Mouse (Mus musculus) heart, embryonic 10.5 days (tissue): Measurements from ENCODE around the gene Atg2a. TPM values are rescaled to one million over a fixed set of nuclear protein-coding genes. Genes with fewer than 3 reads are reported as not detected.
"Not testable (repeated sequence)": the region's sequence is repeated elsewhere in the genome, so short reads cannot be mapped to it uniquely, and the experiment has no call there.

ENCODE experiments used
- DNase-seq: peaks from one replicate; pipeline ENCODE4 v3.0.0-alpha.2; 2017; ENCODE audit warnings: low spot score
- H3K27ac ChIP-seq: fragments of 300-500 bp; sonication (generic); 2 replicates; pipeline ENCODE4 v1.5.1; 2016; ENCODE audit warnings: mild to moderate bottlenecking
- H3K27me3 ChIP-seq: fragments of 300-500 bp; sonication (generic); 2 replicates; pipeline ENCODE4 v1.6.1; 2016; ENCODE audit warnings: mild to moderate bottlenecking; ENCODE audit not compliant: poor library complexity, insufficient read depth, severe bottlenecking
- H3K36me3 ChIP-seq: fragments of 300-500 bp; sonication (generic); 2 replicates; pipeline ENCODE4 v1.6.1; 2016; ENCODE audit warnings: mild to moderate bottlenecking, moderate library complexity
- H3K4me1 ChIP-seq: fragments of 300-500 bp; sonication (generic); 2 replicates; pipeline ENCODE4 v1.6.1; 2016; ENCODE audit warnings: mild to moderate bottlenecking
- H3K4me3 ChIP-seq: fragments of 300-500 bp; sonication (generic); 2 replicates; pipeline ENCODE4 v1.5.1; 2016; ENCODE audit warnings: mild to moderate bottlenecking, moderate library complexity
- H3K9me3 ChIP-seq: fragments of 300-500 bp; sonication (generic); 2 replicates; pipeline ENCODE4 v1.6.1; 2016; ENCODE audit warnings: mild to moderate bottlenecking, moderate library complexity
- WGBS: fragments of 180-500 bp; shearing (Covaris S2); methylation state at CpG from one replicate; pipeline ENCODE4 v1.1.7; 2016; 5-methylcytosine and 5-hydroxymethylcytosine counted together
- microRNA counts: library from miRNA; unstranded; fragments of <30 nt; microRNA quantifications from one replicate; lab custom pipeline; 2017
- microRNA-seq: library from miRNA; unstranded; fragments of <30 nt; microRNA quantifications from one replicate; pipeline ENCODE4, GENCODE M21; 2017
- polyA plus RNA-seq: library from polyadenylated mRNA; unstranded; fragments of >200 nt; fragmentation: Nextera tagmentation; extraction: Ambion mirVana; gene quantifications from 2 replicates; pipeline ENCODE4 v1.2.1, GENCODE M21; 2016

The Atg2a gene
- polyA plus RNA-seq, 1 experiment from 2014 or later: 10.8 TPM

DNA sequence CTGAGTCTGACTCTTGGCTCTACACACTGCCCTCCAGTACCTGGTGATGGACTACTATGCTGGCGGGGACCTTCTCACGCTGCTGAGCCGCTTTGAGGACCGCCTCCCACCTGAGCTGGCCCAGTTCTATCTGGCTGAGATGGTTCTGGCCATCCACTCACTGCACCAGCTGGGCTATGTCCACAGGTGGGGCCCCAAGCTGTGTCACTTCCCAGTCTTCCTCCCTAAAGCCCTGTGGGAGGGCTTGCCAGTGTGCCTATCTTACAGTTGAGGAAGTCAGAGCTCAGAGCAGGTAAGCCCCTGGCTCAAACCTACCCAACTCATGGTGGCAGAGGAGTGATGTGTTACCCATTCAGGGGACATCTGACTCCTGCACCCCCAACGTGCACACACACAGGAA lies 68.7 kb downstream of the Atg2a start:
- peaks cover 9% of the 10 kb centered on the region; the same call in 1 of the 2 replicates for H3K27me3 ChIP-seq
- peaks cover 34% of the 10 kb centered on the region for H3K4me1 ChIP-seq
- no peaks in the 10 kb centered on the region for H3K9me3 ChIP-seq
- H3K4me3 ChIP-seq: no peak overlapping the region
- no peak for DNase-seq
- 85% methylated on average over 5 of the region's 5 CpGs for WGBS
- peaks cover 50% of the 10 kb centered on the region for H3K36me3 ChIP-seq
- H3K27ac ChIP-seq: no peak overlapping the region

DNA sequence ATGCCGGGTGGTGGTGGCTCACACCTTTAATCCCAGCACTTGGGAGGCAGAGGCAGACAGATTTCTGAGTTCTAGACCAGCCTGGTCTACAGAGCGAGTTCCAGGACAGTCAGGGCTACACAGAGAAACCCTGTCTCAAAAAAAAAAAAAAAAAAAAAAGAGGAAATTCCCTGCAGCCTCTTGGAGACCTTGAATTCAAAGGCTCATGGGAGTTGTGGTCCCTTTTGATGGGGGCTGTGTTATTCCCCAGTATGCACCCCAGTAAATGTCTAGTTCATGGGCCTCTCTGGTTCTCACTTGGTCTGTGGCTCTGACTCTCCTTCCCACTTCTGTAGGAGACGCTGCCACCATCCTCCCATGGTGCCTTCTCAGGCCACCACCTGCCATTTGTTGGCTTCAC lies 70.3 kb downstream of the Atg2a start:
- not testable (repeated sequence) for H3K27ac ChIP-seq, H3K4me3 ChIP-seq, H3K27me3 ChIP-seq, H3K9me3 ChIP-seq, DNase-seq
- H3K4me1 ChIP-seq: peaks cover 33% of the 10 kb centered on the region
- H3K36me3 ChIP-seq: peaks cover 65% of the 10 kb centered on the region
- WGBS: 84% methylated on average over 3 of the region's 3 CpGs

MicroRNA genes within 50 kb of the gene (microRNA counts, 519-probe panel; counts per million panel counts)
- microRNA mmu-miR-192 (lab: Ali Mortazavi, UCI): 3,484 counts per million, percentile 18 among the panel's probes with 10 or more counts

Small RNA genes lying within 50 kb of the gene (microRNA-seq; reads per million reads assigned to microRNA genes)
- gene Mir192: 57.8 reads per million, percentile 44 among the genes with 10 or more reads in this experiment
- gene Mir194-2: 48.0 reads per million, percentile 43 among the genes with 10 or more reads in this experiment

Other genes with a start within 250 kb of the Atg2a start
- 7.3 and 7.4 TPM in 2 replicates for gene Capn1, start 225.8 kb upstream of the Atg2a start, polyA plus RNA-seq
- 25.4 and 31.0 TPM in 2 replicates for gene Syvn1, start 195.1 kb upstream of the Atg2a start, polyA plus RNA-seq
- 71.4 and 85.0 TPM in 2 replicates for gene Mrpl49, start 183.9 kb upstream of the Atg2a start, polyA plus RNA-seq
- gene Fau, start 183.8 kb upstream of the Atg2a start, polyA plus RNA-seq: 570 and 662 TPM in 2 replicates
- 26.9 and 33.4 TPM in 2 replicates for gene Znhit2, start 180.5 kb upstream of the Atg2a start, polyA plus RNA-seq
- 13.7 and 18.8 TPM in 2 replicates for gene Tm7sf2, start 173.3 kb upstream of the Atg2a start, polyA plus RNA-seq
- 57.3 and 60.5 TPM in 2 replicates for gene Vps51, start 164.4 kb upstream of the Atg2a start, polyA plus RNA-seq
- gene Tmem262, start 161.6 kb upstream of the Atg2a start, polyA plus RNA-seq: not detected in 2 replicates
- gene Gm28374, start 159.4 kb upstream of the Atg2a start, polyA plus RNA-seq: 1.1 and 1.5 TPM in 2 replicates
- 63.4 and 71.3 TPM in 2 replicates for gene Zfpl1, start 156.7 kb upstream of the Atg2a start, polyA plus RNA-seq
- 38.9 and 43.5 TPM in 2 replicates for gene Cdca5, start 156.7 kb upstream of the Atg2a start, polyA plus RNA-seq
- 0.26 and 0.39 TPM in 2 replicates for gene AC131692.1, start 147.2 kb upstream of the Atg2a start, polyA plus RNA-seq
- 0.52 and 0.59 TPM in 2 replicates for gene Naaladl1, start 135.9 kb upstream of the Atg2a start, polyA plus RNA-seq
- gene Sac3d1, start 123.0 kb upstream of the Atg2a start, polyA plus RNA-seq: 42.3 and 57.9 TPM in 2 replicates
- 22.4 and 25.8 TPM in 2 replicates for gene Snx15, start 113.4 kb upstream of the Atg2a start, polyA plus RNA-seq
- gene Batf2, start 100.7 kb upstream of the Atg2a start, polyA plus RNA-seq: not detected in 2 replicates
- gene Arl2, start 100.1 kb upstream of the Atg2a start, polyA plus RNA-seq: 91.2 and 105 TPM in 2 replicates
- gene Majin, start 57.3 kb upstream of the Atg2a start, polyA plus RNA-seq: not detected in 2 replicates
- 0.24 TPM in 1 of 2 replicates, not detected in the other for gene Gpha2, start 15.3 kb upstream of the Atg2a start, polyA plus RNA-seq
- gene Ppp2r5b, start 5.8 kb upstream of the Atg2a start, polyA plus RNA-seq: 21.2 and 25.7 TPM in 2 replicates
- 89.6 and 101 TPM in 2 replicates for gene Ehd1, start 35.1 kb downstream of the Atg2a start, polyA plus RNA-seq
- 0.33 and 0.38 TPM in 2 replicates for gene Cdc42bpg, start 64.8 kb downstream of the Atg2a start, polyA plus RNA-seq
- 67.2 and 80.8 TPM in 2 replicates for gene Men1, start 93.3 kb downstream of the Atg2a start, polyA plus RNA-seq
- gene Map4k2, start 99.5 kb downstream of the Atg2a start, polyA plus RNA-seq: 12.5 and 15.0 TPM in 2 replicates
- 129 and 146 TPM in 2 replicates for gene Sf1, start 122.0 kb downstream of the Atg2a start, polyA plus RNA-seq
- 103 and 214 TPM in 2 replicates for gene Pygm, start 142.7 kb downstream of the Atg2a start, polyA plus RNA-seq
- 59.9 and 61.6 TPM in 2 replicates for gene Rasgrp2, start 157.7 kb downstream of the Atg2a start, polyA plus RNA-seq
- gene Nrxn2, start 177.1 kb downstream of the Atg2a start, polyA plus RNA-seq: 0.10 and 1.1 TPM in 2 replicates